Mouse (Mus musculus): ENCODE data around the gene Sbno2. TPM values are rescaled to one million over a fixed set of nuclear protein-coding genes. Genes with fewer than 3 reads are reported as not detected.

The Sbno2 gene
- polyA plus RNA-seq, 1 experiment from 2014 or later, result 14.1 TPM

DNA sequence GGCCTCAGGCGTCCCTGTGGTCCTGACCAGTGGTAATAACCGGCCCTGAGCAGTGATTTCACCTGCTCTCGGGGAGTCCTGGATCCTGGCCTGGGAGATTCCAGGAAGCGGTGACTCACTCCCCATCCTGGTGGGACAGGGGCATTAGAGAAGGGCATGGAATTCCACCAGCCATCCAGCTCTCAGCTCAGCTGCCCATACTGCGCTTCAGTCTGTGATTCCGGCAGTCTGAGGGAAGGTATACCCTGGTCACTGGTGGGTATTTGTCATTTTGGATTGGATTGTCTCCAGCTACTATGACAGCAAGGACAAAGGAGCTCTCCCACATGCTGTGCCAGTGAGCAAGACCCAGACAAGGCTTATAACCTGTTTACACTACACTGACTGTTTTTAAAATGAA is 2.3 kb upstream of the Sbno2 start:
- H3K27ac ChIP-seq (ENCODE audit: low read depth), result no peak overlapping the region
- 0 out of 2 replicates have a peak, but pooled peaks cover 2% of the 10 kb centered on the region for H3K4me1 ChIP-seq (replicated peaks; ENCODE audit: control insufficient read depth, insufficient read depth, low read length)
- no peak overlapping the region for H3K4me2 ChIP-seq (ENCODE audit: low read length)
- H3K27me3 ChIP-seq (replicated peaks; ENCODE audit: control insufficient read depth, insufficient read depth, low read length), result no peaks in the 10 kb centered on the region
- 55% methylated on average over 6 of the region's 6 CpGs for WGBS
- H3K9ac ChIP-seq (ENCODE audit: low read length), result no peak overlapping the region
- DNase-seq (ENCODE audit: low spot score), result no peak
- H3K9me3 ChIP-seq (ENCODE audit: control insufficient read depth, low read length), result no peaks in the 10 kb centered on the region
- H3K4me3 ChIP-seq (ENCODE audit: low read depth, low read length), result no peak overlapping the region
- H3K36me3 ChIP-seq (ENCODE audit: control insufficient read depth, insufficient read depth, low read length), result no peaks in the 10 kb centered on the region
- ATAC-seq (replicated peaks; ENCODE audit: low FRiP score, low TSS enrichment, low read depth), result no peak

DNA sequence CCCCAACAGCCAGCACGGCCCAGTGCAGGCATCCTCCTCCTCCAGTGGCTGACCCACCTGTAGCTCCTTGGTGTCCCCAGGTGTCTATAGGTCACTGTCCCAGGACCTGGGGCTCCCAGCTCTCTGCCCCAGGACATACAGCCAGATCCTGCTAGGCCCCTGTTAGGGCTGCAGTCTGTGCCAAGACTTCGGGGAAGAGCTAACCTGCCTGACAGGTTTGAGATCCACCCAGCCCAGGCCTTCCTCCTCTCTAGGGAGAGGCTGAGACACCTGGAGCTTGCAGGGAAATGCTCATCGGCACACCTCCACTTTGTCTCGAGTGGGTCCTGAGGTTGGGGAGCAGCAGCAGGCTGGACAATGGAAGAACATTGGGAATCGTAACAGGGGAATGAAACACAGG is 555 bp upstream of the Sbno2 start:
- Histone ChIP-seq H3K27ac (ENCODE audit: low read depth) (no peak overlapping the region), H3K4me3 (ENCODE audit: low read depth, low read length) (no peak overlapping the region)

DNA sequence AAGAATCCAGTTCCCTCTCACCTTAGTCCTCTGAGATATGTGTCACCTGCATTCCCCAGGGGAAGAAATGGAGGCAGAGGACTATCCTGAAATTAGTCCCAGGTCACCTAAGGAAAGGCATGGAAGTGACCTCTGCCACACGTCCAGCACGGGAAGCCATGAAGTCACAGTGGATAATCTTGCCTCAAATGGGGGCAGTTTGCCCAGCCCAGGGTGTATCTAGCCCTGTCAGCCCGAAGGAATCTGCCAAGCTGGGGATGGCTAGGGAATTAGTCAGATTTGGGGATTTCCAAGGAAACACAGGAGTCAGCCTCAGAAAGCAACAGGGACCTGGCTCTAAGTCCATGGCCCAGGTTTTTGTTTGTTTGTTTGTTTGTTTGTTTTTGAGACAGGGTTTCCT is 1.2 kb downstream of the Sbno2 start:
- Histone ChIP-seq H3K36me3 (ENCODE audit: control insufficient read depth, insufficient read depth, low read length) (no peaks in the 10 kb centered on the region), H3K4me3 (ENCODE audit: low read depth, low read length) (no peak overlapping the region), H3K9me3 (ENCODE audit: control insufficient read depth, low read length) (no peaks in the 10 kb centered on the region), H3K27me3 (replicated peaks; ENCODE audit: control insufficient read depth, insufficient read depth, low read length) (no peaks in the 10 kb centered on the region), H3K4me2 (ENCODE audit: low read length) (no peak overlapping the region), H3K4me1 (replicated peaks; ENCODE audit: control insufficient read depth, insufficient read depth, low read length) (peaks cover 19% of the 10 kb centered on the region), H3K27ac (ENCODE audit: low read depth) (no peak overlapping the region), H3K9ac (ENCODE audit: low read length) (no peak overlapping the region)
- 83% methylated on average over 3 of the region's 3 CpGs for WGBS
- DNase-seq (ENCODE audit: low spot score) (no peak), ATAC-seq (replicated peaks; ENCODE audit: low FRiP score, low TSS enrichment, low read depth) (no peak)

More for the DNA sequence above, 555 bp upstream of the Sbno2 start:
- Histone ChIP-seq H3K27me3 (replicated peaks; ENCODE audit: control insufficient read depth, insufficient read depth, low read length) (no peaks in the 10 kb centered on the region), H3K9ac (ENCODE audit: low read length) (no peak overlapping the region), H3K4me1 (replicated peaks; ENCODE audit: control insufficient read depth, insufficient read depth, low read length) (peaks cover 14% of the 10 kb centered on the region), H3K9me3 (ENCODE audit: control insufficient read depth, low read length) (no peaks in the 10 kb centered on the region), H3K36me3 (ENCODE audit: control insufficient read depth, insufficient read depth, low read length) (no peaks in the 10 kb centered on the region), H3K4me2 (ENCODE audit: low read length) (no peak overlapping the region)
- DNase-seq (ENCODE audit: low spot score), result no peak
- no peak for ATAC-seq (replicated peaks; ENCODE audit: low FRiP score, low TSS enrichment, low read depth)
- WGBS, result 60% methylated on average over 5 of the region's 5 CpGs

DNA sequence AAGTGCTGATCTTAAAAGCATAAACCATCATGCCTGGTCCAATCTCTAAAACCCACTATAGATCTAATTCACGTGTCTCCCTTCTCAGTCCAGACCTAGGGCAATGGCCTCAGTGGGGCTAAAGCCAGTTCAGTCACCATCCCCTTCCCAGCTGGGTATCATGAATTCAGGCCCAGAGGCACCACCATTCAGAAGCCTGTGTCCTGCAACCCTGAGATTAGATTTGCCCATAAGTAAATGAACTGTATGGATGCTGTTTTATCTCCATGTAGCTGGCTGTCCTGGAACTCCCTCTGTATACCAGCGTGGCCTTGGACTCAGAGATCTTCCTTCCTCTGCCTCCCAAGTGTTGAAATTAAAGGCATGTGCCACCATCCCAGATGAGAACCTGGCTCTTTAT is 2.3 kb downstream of the Sbno2 start:
- DNase-seq (ENCODE audit: low spot score) (no peak), ATAC-seq (replicated peaks; ENCODE audit: low FRiP score, low TSS enrichment, low read depth) (no peak)
- Histone ChIP-seq H3K27me3 (replicated peaks; ENCODE audit: control insufficient read depth, insufficient read depth, low read length) (no peaks in the 10 kb centered on the region), H3K9ac (ENCODE audit: low read length) (no peak overlapping the region), H3K4me3 (ENCODE audit: low read depth, low read length) (no peak overlapping the region; the same call in 1 of the 2 replicates), H3K36me3 (ENCODE audit: control insufficient read depth, insufficient read depth, low read length) (no peaks in the 10 kb centered on the region), H3K4me1 (replicated peaks; ENCODE audit: control insufficient read depth, insufficient read depth, low read length) (peaks cover 26% of the 10 kb centered on the region), H3K27ac (ENCODE audit: low read depth) (0 out of 2 replicates have a peak overlapping the region, but pooled peaks have one; percentile 1), H3K9me3 (ENCODE audit: control insufficient read depth, low read length) (no peaks in the 10 kb centered on the region), H3K4me2 (ENCODE audit: low read length) (peak overlapping the region; percentile 91)
- 90% methylated on average over 2 of the region's 2 CpGs for WGBS

DNA sequence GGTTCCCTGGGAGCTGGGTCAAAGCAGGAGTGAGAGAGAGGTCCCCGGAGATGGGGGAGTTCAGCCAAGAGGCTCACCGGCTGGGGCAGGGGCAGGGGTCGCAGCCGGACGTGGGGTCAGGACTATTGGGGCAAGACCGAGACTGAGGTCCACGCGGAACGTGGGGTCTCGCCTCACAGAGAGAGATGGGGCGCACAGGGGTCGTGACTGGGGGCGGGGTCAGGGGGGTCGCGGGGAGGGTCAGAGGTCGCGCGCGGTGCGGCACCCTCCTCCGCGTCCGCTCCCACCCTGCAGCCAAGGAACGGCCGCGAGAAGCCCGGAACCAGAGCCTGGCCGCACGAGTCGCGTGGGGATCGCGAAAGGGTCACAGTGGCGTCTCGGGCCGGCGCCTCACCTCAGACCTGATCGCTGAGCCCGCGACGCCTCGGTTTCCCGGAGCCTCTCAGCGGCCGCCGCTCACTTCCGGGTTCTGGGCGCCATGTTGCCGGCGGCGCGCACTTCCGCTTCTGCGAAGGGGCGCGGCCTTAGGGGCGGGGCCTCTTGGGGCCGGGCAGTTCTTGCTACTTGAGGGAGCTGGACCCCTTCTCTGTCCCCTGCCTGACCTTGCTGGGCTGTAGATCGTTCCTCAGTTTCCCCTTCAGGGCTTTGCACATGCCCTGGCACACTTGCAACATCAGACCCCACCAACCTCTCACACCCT is 3.0 kb downstream of the Sbno2 start:
- H3K4me3 ChIP-seq (ENCODE audit: low read depth, low read length), result peak overlapping the region; percentile 54
- H3K4me2 ChIP-seq (ENCODE audit: low read length), result peak overlapping the region; percentile 91
- ATAC-seq (replicated peaks; ENCODE audit: low FRiP score, low TSS enrichment, low read depth) (peak; percentile 85), DNase-seq (ENCODE audit: low spot score) (peak; percentile 87)
- peaks cover 32% of the 10 kb centered on the region for H3K4me1 ChIP-seq (replicated peaks; ENCODE audit: control insufficient read depth, insufficient read depth, low read length)
- H3K36me3 ChIP-seq (ENCODE audit: control insufficient read depth, insufficient read depth, low read length), result no peaks in the 10 kb centered on the region
- 1% methylated on average over 57 of the region's 59 CpGs for WGBS
- no peaks in the 10 kb centered on the region for H3K27me3 ChIP-seq (replicated peaks; ENCODE audit: control insufficient read depth, insufficient read depth, low read length)
- H3K9me3 ChIP-seq (ENCODE audit: control insufficient read depth, low read length), result no peaks in the 10 kb centered on the region
- H3K27ac ChIP-seq (ENCODE audit: low read depth), result 0 out of 2 replicates have a peak overlapping the region, but pooled peaks have one; percentile 1
- H3K9ac ChIP-seq (ENCODE audit: low read length), result peak overlapping the region; percentile 72

DNA sequence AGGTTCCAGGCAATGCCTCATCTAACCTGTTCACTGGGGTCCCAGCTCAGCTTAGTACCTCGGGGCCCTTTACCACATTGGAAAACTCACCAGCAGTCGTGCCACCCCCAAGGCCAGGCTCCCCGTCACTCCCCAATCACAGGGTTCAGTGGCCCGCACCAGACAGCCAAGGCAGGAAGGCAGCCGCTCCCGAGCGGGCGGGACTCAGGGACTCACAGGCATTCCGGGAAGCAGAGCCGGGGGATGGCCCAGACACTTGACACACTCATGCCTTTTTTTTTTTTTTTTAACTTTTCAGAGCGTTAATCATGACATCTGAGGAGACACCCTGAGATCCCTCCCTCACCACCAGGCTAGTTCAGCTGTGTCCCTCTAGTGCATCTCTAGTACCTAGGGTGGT is 4.4 kb downstream of the Sbno2 start:
- H3K9ac ChIP-seq (ENCODE audit: low read length), result no peak overlapping the region
- WGBS, result 37% methylated on average over 11 of the region's 11 CpGs
- peak overlapping the region; percentile 91 for H3K4me2 ChIP-seq (ENCODE audit: low read length)
- no peak overlapping the region for H3K27ac ChIP-seq (ENCODE audit: low read depth)
- no peak overlapping the region for H3K4me3 ChIP-seq (ENCODE audit: low read depth, low read length)
- H3K36me3 ChIP-seq (ENCODE audit: control insufficient read depth, insufficient read depth, low read length), result no peaks in the 10 kb centered on the region
- no peaks in the 10 kb centered on the region for H3K9me3 ChIP-seq (ENCODE audit: control insufficient read depth, low read length)
- DNase-seq (ENCODE audit: low spot score) (no peak), ATAC-seq (replicated peaks; ENCODE audit: low FRiP score, low TSS enrichment, low read depth) (no peak)
- H3K4me1 ChIP-seq (replicated peaks; ENCODE audit: control insufficient read depth, insufficient read depth, low read length), result peaks cover 39% of the 10 kb centered on the region
- H3K27me3 ChIP-seq (replicated peaks; ENCODE audit: control insufficient read depth, insufficient read depth, low read length), result no peaks in the 10 kb centered on the region

DNA sequence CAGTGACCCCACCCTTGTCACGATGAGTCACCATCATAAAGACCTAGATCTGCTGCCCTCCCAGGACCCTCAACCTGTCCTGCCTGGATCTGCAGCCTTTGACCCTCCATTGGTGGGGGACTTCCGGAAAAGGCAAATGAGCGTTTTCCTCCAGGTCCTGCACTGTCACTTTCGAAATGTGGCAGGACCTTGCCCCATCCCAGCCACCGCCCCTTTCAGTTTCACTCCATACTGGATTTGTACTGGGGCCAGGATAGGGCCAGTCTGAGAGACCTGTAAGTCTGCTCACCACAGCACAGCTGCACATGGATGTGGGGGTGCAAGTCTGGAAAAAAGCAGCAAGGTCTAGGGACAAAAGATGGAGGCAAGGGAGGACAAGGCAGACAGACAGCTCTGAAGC is 6.7 kb downstream of the Sbno2 start:
- Histone ChIP-seq H3K27ac (ENCODE audit: low read depth) (no peak overlapping the region), H3K4me2 (ENCODE audit: low read length) (no peak overlapping the region), H3K4me3 (ENCODE audit: low read depth, low read length) (no peak overlapping the region), H3K4me1 (replicated peaks; ENCODE audit: control insufficient read depth, insufficient read depth, low read length) (peaks cover 39% of the 10 kb centered on the region), H3K9ac (ENCODE audit: low read length) (no peak overlapping the region), H3K27me3 (replicated peaks; ENCODE audit: control insufficient read depth, insufficient read depth, low read length) (no peaks in the 10 kb centered on the region), H3K9me3 (ENCODE audit: control insufficient read depth, low read length) (no peaks in the 10 kb centered on the region), H3K36me3 (ENCODE audit: control insufficient read depth, insufficient read depth, low read length) (no peaks in the 10 kb centered on the region)
- 88% methylated on average over 5 of the region's 5 CpGs for WGBS
- no peak for ATAC-seq (replicated peaks; ENCODE audit: low FRiP score, low TSS enrichment, low read depth)
- no peak for DNase-seq (ENCODE audit: low spot score)

DNA sequence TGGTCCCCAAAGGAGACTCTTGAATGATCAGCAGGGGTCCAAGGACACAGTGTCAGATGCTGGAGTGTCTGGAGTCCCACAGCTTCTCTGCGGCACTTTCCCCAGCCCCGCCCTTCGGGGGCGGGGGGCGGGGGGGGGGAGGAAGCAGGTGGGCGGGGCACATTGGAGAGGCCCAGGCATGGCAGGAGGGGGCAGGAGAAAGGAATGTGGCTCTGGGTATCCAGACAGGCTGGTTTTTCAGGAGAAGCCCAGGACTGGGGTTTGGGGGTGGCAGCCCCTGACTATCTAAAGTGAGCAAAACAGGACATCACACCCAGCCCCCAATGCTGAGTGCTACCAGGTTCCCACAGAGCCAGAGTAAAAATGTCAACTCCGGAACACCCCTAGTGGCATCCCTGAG is 8.1 kb downstream of the Sbno2 start:
- H3K9ac ChIP-seq (ENCODE audit: low read length), result no peak overlapping the region
- DNase-seq (ENCODE audit: low spot score), result peak; percentile 74

DNA sequence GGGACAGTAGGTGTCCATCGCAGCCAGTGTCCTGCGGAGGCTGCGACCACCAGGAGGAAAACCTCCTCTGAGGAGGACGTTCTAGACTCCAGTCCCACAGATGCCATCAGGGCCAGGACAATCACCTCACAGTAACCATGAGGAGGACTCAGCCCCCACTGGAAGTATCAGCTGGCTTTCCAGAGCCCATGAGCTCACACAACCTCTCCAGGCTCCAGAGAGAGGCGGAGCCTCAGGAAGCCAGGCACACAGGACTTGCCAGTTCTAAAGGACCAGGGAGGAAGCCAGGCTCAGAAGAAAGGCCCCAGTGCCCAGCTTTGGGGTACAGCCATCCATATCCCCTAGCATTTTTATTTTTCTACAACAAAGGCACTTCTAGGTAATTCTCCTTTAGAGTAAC is 9.8 kb downstream of the Sbno2 start:
- Histone ChIP-seq H3K4me2 (ENCODE audit: low read length) (no peak overlapping the region), H3K36me3 (ENCODE audit: control insufficient read depth, insufficient read depth, low read length) (no peaks in the 10 kb centered on the region), H3K27me3 (replicated peaks; ENCODE audit: control insufficient read depth, insufficient read depth, low read length) (no peaks in the 10 kb centered on the region), H3K4me1 (replicated peaks; ENCODE audit: control insufficient read depth, insufficient read depth, low read length) (peaks cover 24% of the 10 kb centered on the region), H3K4me3 (ENCODE audit: low read depth, low read length) (no peak overlapping the region), H3K27ac (ENCODE audit: low read depth) (no peak overlapping the region), H3K9me3 (ENCODE audit: control insufficient read depth, low read length) (no peaks in the 10 kb centered on the region), H3K9ac (ENCODE audit: low read length) (no peak overlapping the region)
- ATAC-seq (replicated peaks; ENCODE audit: low FRiP score, low TSS enrichment, low read depth) (no peak), DNase-seq (ENCODE audit: low spot score) (no peak)
- WGBS, result 87% methylated on average over 5 of the region's 5 CpGs

More for the DNA sequence above, 8.1 kb downstream of the Sbno2 start:
- no peaks in the 10 kb centered on the region for H3K9me3 ChIP-seq (ENCODE audit: control insufficient read depth, low read length)
- H3K36me3 ChIP-seq (ENCODE audit: control insufficient read depth, insufficient read depth, low read length), result no peaks in the 10 kb centered on the region
- WGBS, result 13% methylated on average over 7 of the region's 7 CpGs
- peaks cover 36% of the 10 kb centered on the region for H3K4me1 ChIP-seq (replicated peaks; ENCODE audit: control insufficient read depth, insufficient read depth, low read length)
- no peaks in the 10 kb centered on the region for H3K27me3 ChIP-seq (replicated peaks; ENCODE audit: control insufficient read depth, insufficient read depth, low read length)
- 0 out of 2 replicates have a peak overlapping the region, but pooled peaks have one; percentile 8 for H3K4me2 ChIP-seq (ENCODE audit: low read length)
- ATAC-seq (replicated peaks; ENCODE audit: low FRiP score, low TSS enrichment, low read depth), result no peak
- no peak overlapping the region for H3K27ac ChIP-seq (ENCODE audit: low read depth)
- no peak overlapping the region for H3K4me3 ChIP-seq (ENCODE audit: low read depth, low read length)

Data from intestine, embryonic 14.5 days (tissue).